Mouse (Mus musculus) kidney, embryonic 15.5 days (tissue): ENCODE measurements at regions not wholly inside any gene's neighbourhood (a gene's known extent, or its start where the extent isn't known, plus 50 kb on each side); places are given as distances from the start of the nearest gene placed in this dataset.

ENCODE experiments used
- ATAC-seq: fragments of 200-750 bp; cut with Nextera tagmentation; replicated peaks from 2 replicates; pipeline ENCODE4 v1.8.0; 2017; ENCODE audit warnings: moderate TSS enrichment; ENCODE audit not compliant: low FRiP score
- H3K27ac ChIP-seq: fragments of 300-500 bp; sonication (generic); 2 replicates; pipeline ENCODE4 v1.5.1; 2015; ENCODE audit warnings: mild to moderate bottlenecking, inconsistent platforms
- H3K27me3 ChIP-seq: fragments of 300-500 bp; sonication (generic); 2 replicates; pipeline ENCODE4 v1.6.1; 2015; ENCODE audit warnings: inconsistent platforms
- H3K36me3 ChIP-seq: fragments of 300-500 bp; sonication (generic); 2 replicates; pipeline ENCODE4 v1.6.1; 2015; ENCODE audit warnings: inconsistent platforms
- H3K4me1 ChIP-seq: fragments of 300-500 bp; sonication (generic); 2 replicates; pipeline ENCODE4 v1.6.1; 2015; ENCODE audit warnings: inconsistent platforms
- H3K4me2 ChIP-seq: fragments of 300-500 bp; sonication (generic); 2 replicates; pipeline ENCODE4 v1.6.1; 2015; ENCODE audit warnings: moderate library complexity, mild to moderate bottlenecking, inconsistent platforms
- H3K4me3 ChIP-seq: fragments of 300-500 bp; sonication (generic); replicated peaks from 2 replicates; pipeline ENCODE4 v1.5.1; 2015; ENCODE audit warnings: mild to moderate bottlenecking, inconsistent platforms
- H3K9ac ChIP-seq: fragments of 300-500 bp; sonication (generic); 2 replicates; pipeline ENCODE4 v1.6.1; 2015; ENCODE audit warnings: mild to moderate bottlenecking, inconsistent platforms
- H3K9me3 ChIP-seq: fragments of 300-500 bp; sonication (generic); replicated peaks from 2 replicates; pipeline ENCODE4 v1.6.1; 2016; ENCODE audit warnings: inconsistent platforms
- WGBS: fragments of 180-500 bp; shearing (Covaris S2); methylation state at CpG from one replicate; pipeline ENCODE4 v1.1.7; 2015; ENCODE audit warnings: mixed read lengths; 5-methylcytosine and 5-hydroxymethylcytosine counted together

DNA sequence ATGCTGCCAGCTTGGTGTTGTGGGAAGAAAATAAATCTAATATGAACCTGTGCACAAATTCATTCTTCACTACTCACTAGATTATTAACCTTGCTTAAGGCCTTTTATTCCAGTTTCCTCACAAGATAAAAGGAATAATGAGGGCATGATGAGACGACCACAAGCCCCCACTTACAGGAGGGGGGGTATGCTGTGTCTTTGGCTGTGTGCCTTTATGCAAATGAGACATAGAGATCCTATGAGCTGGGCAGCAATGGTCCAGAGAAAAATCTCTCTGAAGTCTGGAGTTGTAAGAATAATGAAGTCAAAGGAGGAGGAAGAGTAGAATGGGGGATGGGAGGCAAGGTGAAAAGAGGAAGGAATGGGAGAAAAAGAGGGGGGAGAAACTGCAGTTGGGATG lies 392.2 kb upstream of the Plxna2 start:
- no peaks in the 10 kb centered on the region for H3K27me3 ChIP-seq
- no peak overlapping the region for H3K4me2 ChIP-seq
- no peaks in the 10 kb centered on the region for H3K9me3 ChIP-seq
- no peak overlapping the region for H3K27ac ChIP-seq
- H3K4me3 ChIP-seq, result no peak overlapping the region
- H3K36me3 ChIP-seq, result no peaks in the 10 kb centered on the region
- ATAC-seq, result no peak
- H3K4me1 ChIP-seq, result peaks cover 21% of the 10 kb centered on the region
- no peak overlapping the region for H3K9ac ChIP-seq
- 25% methylated on average over 1 of the region's 1 CpGs for WGBS

DNA sequence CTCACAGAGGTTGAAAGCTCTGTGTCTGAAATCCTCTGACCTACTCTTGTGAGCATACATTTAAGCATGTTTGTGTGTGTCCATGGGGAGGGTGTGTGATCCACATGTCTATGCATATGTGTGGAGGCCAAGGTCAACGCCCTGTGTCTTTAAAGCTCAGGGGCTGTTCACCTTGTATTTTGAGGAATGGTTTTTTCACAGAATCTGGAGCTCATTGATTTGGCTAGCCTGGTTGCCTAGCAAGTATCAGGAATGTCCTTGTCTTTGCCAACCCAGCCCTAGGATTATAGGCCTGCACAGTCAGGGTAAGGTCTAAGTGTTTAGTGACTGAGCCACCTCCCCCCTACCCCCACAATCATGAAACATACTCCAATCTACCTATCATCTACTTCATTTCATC lies 394.0 kb upstream of the Plxna2 start:
- Histone ChIP-seq H3K27me3 (no peaks in the 10 kb centered on the region), H3K36me3 (no peaks in the 10 kb centered on the region), H3K4me1 (peaks cover 21% of the 10 kb centered on the region), H3K9ac (no peak overlapping the region), H3K27ac (peak overlapping the region; percentile 27; the same call in 1 of the 2 replicates), H3K9me3 (no peaks in the 10 kb centered on the region), H3K4me2 (no peak overlapping the region), H3K4me3 (no peak overlapping the region)
- 84% methylated on average over 1 of the region's 1 CpGs for WGBS
- ATAC-seq, result no peak

DNA sequence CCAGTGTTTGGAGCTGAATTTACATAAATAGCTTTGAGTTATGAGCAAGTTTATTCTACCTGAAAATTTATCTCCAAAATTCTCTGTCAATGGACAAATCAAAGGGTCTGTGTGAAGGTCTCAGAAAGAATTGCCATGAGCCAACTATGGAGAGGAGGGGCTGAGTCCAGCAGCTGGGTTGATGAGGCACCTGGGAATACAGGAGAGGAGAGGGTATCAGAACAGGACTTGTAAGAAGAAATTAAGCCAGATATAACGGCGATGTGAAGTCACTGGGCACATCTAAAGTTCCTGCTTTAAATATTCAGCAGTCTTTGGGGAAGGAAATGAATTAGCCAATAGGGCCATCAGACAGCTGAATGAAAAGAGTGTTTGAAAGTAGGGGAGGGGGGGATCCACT lies 394.4 kb upstream of the Plxna2 start:
- WGBS, result 43% methylated on average over 2 of the region's 2 CpGs
- H3K4me2 ChIP-seq, result no peak overlapping the region
- H3K36me3 ChIP-seq, result no peaks in the 10 kb centered on the region
- ATAC-seq, result no peak
- peak overlapping the region; percentile 27; the same call in 1 of the 2 replicates for H3K27ac ChIP-seq
- peaks cover 21% of the 10 kb centered on the region for H3K4me1 ChIP-seq
- no peaks in the 10 kb centered on the region for H3K9me3 ChIP-seq
- no peak overlapping the region for H3K9ac ChIP-seq
- no peak overlapping the region for H3K4me3 ChIP-seq
- H3K27me3 ChIP-seq, result no peaks in the 10 kb centered on the region

DNA sequence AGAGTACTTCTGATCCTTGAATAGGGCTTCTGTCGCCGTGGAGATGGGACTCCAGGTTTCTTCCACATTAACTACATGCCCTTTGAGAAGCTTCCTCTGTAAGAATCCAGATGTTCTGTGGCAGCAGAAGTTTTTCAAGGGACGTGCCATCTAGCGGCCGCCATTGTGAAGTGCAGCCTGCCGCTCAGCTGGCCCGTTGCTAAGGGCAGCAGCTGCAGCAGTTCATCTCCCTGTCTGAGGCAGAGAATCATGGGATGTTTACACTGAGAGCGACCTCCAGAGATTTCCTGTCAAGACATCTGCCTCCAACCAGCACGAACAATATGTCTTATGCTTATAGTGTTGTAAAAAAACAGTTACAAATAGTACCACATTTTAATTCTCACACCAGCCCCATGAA lies 395.0 kb upstream of the Plxna2 start:
- ATAC-seq, result peak; percentile 93
- H3K27me3 ChIP-seq, result no peaks in the 10 kb centered on the region
- no peak overlapping the region for H3K4me2 ChIP-seq
- H3K4me1 ChIP-seq, result peaks cover 21% of the 10 kb centered on the region
- no peaks in the 10 kb centered on the region for H3K36me3 ChIP-seq
- no peak overlapping the region for H3K9ac ChIP-seq
- H3K9me3 ChIP-seq, result no peaks in the 10 kb centered on the region
- WGBS, result 1% methylated on average over 9 of the region's 9 CpGs
- no peak overlapping the region for H3K4me3 ChIP-seq
- H3K27ac ChIP-seq, result 0 out of 2 replicates have a peak overlapping the region, but pooled peaks have one; percentile 27

DNA sequence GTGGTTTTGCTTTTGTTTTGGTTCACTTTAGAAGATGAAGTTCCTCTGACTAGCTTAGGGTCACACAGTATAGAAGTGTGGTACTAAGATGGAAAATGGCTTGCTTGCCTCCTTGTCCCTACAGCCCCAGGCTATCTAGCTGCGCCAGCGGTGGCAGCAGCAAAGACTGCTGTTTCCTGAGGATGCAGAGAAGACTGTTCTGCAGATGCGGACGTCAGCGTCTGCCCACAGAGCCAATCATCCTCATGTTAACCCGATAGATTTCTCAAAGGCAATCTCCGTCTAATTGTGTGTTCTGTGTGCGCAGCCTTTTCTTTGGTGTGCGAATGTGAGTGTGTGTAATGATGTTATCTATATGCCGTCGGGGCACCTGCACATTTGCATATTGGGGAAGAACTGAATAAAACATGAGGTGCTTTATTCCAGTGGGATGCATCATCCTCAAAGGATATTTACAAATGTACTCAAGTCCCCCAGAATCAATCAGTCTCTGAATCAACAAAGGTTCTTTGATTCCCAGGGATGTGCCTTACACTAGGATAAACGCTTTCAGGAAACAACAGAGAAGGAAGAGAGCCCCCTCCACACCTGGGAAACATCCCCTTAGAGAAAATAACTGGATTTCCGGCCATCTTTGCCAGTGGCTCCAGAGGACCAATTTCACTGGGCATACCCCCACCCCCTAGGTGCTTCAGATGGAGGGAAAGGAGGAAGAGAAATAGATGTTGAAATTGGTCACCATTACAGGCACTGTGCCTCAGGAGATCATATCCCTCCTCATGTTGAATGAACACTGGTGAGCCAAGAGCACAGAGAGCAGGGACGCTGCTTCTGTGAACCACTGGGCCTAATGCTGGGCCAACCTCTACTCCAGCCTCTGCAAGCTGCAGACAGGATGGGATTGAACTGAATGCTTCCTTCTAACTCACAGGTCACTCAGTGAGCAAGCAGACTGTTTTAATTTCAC lies 409.7 kb upstream of the Plxna2 start:
- Histone ChIP-seq H3K36me3 (no peaks in the 10 kb centered on the region), H3K4me1 (0 out of 2 replicates have a peak, but pooled peaks cover 3% of the 10 kb centered on the region), H3K27ac (no peak overlapping the region), H3K9me3 (no peaks in the 10 kb centered on the region), H3K4me3 (no peak overlapping the region), H3K4me2 (no peak overlapping the region), H3K9ac (no peak overlapping the region), H3K27me3 (no peaks in the 10 kb centered on the region)
- ATAC-seq, result no peak
- WGBS, result 61% methylated on average over 14 of the region's 14 CpGs

- Histone ChIP-seq H3K36me3 (no peaks in the 10 kb centered on the region), H3K4me1 (no peaks in the 10 kb centered on the region), H3K4me3 (no peak overlapping the region), H3K4me2 (no peak overlapping the region), H3K9me3 (no peaks in the 10 kb centered on the region), H3K27ac (peak overlapping the region; percentile 15), H3K9ac (no peak overlapping the region), H3K27me3 (no peaks in the 10 kb centered on the region)
- WGBS, result 26% methylated on average over 2 of the region's 2 CpGs
- ATAC-seq, result peak; percentile 88
These were observed 420.5 kb upstream of the Plxna2 start for GRCm38 (mm10) chr1:194197516-194197915.

GRCm38 (mm10) chr1:194182293-194182692 lies 435.7 kb upstream of the Plxna2 start:
- Histone ChIP-seq H3K4me3 (no peak overlapping the region), H3K9me3 (no peaks in the 10 kb centered on the region), H3K4me1 (no peaks in the 10 kb centered on the region), H3K4me2 (no peak overlapping the region), H3K27me3 (no peaks in the 10 kb centered on the region), H3K36me3 (no peaks in the 10 kb centered on the region), H3K9ac (no peak overlapping the region), H3K27ac (no peak overlapping the region)
- WGBS, result 85% methylated on average over 2 of the region's 2 CpGs
- no peak for ATAC-seq

DNA sequence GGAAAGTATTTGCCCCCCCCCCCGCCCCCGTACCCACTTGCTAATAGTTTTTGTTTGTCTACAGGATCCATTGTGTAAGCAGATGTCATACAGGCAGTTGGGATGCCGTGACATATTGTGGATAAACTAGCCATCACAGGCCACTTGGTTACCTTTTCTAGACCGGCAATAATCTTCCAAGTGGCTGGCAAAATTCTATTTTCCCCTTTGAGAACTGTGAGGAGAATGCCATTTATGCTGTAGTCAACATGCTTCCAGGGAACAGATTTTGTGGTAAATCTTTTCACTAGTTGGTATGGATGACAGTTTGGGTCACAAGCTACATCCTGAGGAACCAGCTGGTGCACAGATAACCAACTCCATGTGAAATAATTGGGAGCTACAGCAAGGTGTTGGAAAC lies 456.5 kb upstream of the Plxna2 start:
- Histone ChIP-seq H3K9ac (no peak overlapping the region), H3K27me3 (no peaks in the 10 kb centered on the region), H3K4me3 (no peak overlapping the region), H3K4me2 (no peak overlapping the region), H3K9me3 (no peaks in the 10 kb centered on the region), H3K4me1 (peaks cover 7% of the 10 kb centered on the region), H3K27ac (no peak overlapping the region), H3K36me3 (no peaks in the 10 kb centered on the region)
- 90% methylated on average over 4 of the region's 4 CpGs for WGBS
- ATAC-seq, result no peak

GRCm38 (mm10) chr1:194160761-194161461 lies 457.1 kb upstream of the Plxna2 start:
- 36% methylated on average over 8 of the region's 8 CpGs for WGBS
- H3K27me3 ChIP-seq, result no peaks in the 10 kb centered on the region
- no peaks in the 10 kb centered on the region for H3K9me3 ChIP-seq
- ATAC-seq, result 0 out of 2 replicates have a peak, but pooled peaks have one; percentile 40
- peak overlapping the region; percentile 15; the same call in 1 of the 2 replicates for H3K4me2 ChIP-seq
- H3K9ac ChIP-seq, result no peak overlapping the region
- H3K4me3 ChIP-seq, result no peak overlapping the region
- no peaks in the 10 kb centered on the region for H3K36me3 ChIP-seq
- H3K27ac ChIP-seq, result no peak overlapping the region
- peaks cover 7% of the 10 kb centered on the region for H3K4me1 ChIP-seq

DNA sequence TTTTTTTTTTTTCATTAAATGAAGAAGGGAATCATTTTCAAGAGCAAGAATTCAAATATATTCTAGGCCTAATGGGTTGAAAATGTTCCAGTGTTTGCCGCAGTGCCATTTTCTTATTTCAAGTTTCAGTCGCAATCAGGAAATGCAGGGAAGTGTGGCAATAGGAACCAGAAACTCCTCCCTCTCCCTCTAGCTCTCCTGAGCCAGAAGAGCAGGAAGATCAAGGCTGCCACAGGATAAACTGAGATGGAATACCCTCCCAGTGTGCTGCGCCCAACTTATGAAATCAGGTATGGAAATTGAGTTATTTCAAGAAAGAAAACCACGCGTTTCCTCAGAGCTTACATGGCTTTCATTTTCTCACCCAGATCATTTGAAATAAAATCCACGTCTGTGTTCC lies 460.8 kb upstream of the Plxna2 start:
- H3K4me1 ChIP-seq, result peaks cover 7% of the 10 kb centered on the region
- no peak overlapping the region for H3K9ac ChIP-seq
- no peak overlapping the region for H3K27ac ChIP-seq
- ATAC-seq, result no peak
- 91% methylated on average over 6 of the region's 6 CpGs for WGBS
- H3K27me3 ChIP-seq, result no peaks in the 10 kb centered on the region
- H3K9me3 ChIP-seq, result no peaks in the 10 kb centered on the region
- H3K4me3 ChIP-seq, result no peak overlapping the region
- H3K36me3 ChIP-seq, result no peaks in the 10 kb centered on the region
- no peak overlapping the region for H3K4me2 ChIP-seq

DNA sequence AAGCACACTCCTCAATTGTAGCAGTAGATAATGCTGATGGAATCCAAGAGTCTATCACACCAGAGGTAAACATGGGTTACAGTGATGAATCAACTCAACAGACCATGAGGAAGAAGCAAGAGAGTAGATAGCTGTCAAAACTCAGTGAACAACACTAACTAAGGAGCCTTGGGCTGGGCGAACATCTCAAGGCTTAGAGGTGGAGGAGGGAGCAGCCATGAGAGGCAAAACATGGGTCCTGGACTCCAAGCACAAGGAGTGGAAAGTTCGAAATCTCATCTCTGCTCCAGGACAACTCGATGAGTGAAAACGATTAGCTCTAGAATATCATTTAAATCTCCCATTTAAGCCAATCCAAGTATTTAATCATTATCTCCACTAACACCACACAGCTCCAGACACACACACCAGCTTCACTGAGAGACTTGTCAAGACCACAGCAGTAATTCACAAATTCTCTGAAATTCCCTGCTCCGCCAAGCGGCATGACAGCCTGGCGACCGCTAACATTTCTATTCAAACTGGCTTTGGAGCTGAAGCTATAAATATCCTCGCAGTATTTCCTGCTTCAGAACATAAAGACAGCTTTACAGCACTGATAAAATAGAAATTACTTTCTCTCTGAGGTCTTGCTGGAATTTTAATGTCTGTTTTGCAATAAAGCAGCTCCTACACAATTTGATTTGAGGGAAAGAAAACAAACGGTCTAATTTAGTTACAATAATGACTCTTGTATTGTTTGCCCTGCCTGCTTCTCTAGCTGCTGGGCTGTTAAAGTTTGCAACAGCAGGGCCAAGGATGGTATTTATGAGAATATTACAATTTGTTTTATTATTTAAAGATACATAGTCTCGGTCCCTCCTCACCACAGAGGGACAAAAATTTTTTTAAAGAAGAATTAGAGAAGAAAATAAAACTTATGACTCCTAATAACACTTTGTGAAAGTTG lies 469.3 kb upstream of the Plxna2 start:
- H3K36me3 ChIP-seq, result no peaks in the 10 kb centered on the region
- no peaks in the 10 kb centered on the region for H3K9me3 ChIP-seq
- H3K4me3 ChIP-seq, result no peak overlapping the region
- H3K9ac ChIP-seq, result no peak overlapping the region
- H3K27me3 ChIP-seq, result no peaks in the 10 kb centered on the region
- no peak overlapping the region for H3K4me2 ChIP-seq
- peaks cover 9% of the 10 kb centered on the region for H3K4me1 ChIP-seq
- peak; percentile 90 for ATAC-seq
- WGBS, result 17% methylated on average over 11 of the region's 11 CpGs
- peak overlapping the region; percentile 86 for H3K27ac ChIP-seq
